Mouse (Mus musculus) forebrain, embryonic 14.5 days (tissue): ENCODE data around the gene Chst3. TPM values are rescaled to one million over a fixed set of nuclear protein-coding genes. Genes with fewer than 3 reads are reported as not detected.
"Not testable (repeated sequence)": the region's sequence is repeated elsewhere in the genome, so short reads cannot be mapped to it uniquely, and the experiment has no call there.

Experiments used
- ATAC-seq: fragments of 200-750 bp; cut with Nextera tagmentation; 2 replicates; pipeline ENCODE4 v1.8.0; 2017; ENCODE audit warnings: mild to moderate bottlenecking, moderate library complexity
- DNase-seq: peaks from one replicate; pipeline ENCODE4 v3.0.0-alpha.2; 2015; ENCODE audit warnings: low spot score
- H3K27ac ChIP-seq: fragments of 300-500 bp; sonication (generic); 2 replicates; pipeline ENCODE4 v1.5.1; 2014; ENCODE audit warnings: low read depth, mild to moderate bottlenecking, control low read depth, low read length, moderate library complexity
- H3K27me3 ChIP-seq: fragments of 300-500 bp; sonication (generic); replicated peaks from 2 replicates; pipeline ENCODE4 v1.6.1; 2014; ENCODE audit warnings: low read length, control low read depth, mixed read lengths; ENCODE audit not compliant: control insufficient read depth, insufficient read depth
- H3K36me3 ChIP-seq: fragments of 300-500 bp; sonication (generic); 2 replicates; pipeline ENCODE4 v1.6.1; 2014; ENCODE audit warnings: low read length, control low read depth; ENCODE audit not compliant: control insufficient read depth, insufficient read depth
- H3K4me1 ChIP-seq: fragments of 300-500 bp; sonication (generic); 2 replicates; pipeline ENCODE4 v1.6.1; 2014; ENCODE audit warnings: antibody characterized with exemption, low read length, control low read depth; ENCODE audit not compliant: control insufficient read depth, insufficient read depth
- H3K4me2 ChIP-seq: fragments of 300-500 bp; sonication (generic); 2 replicates; pipeline ENCODE4 v1.6.1; 2014; ENCODE audit warnings: mild to moderate bottlenecking, control low read depth, low read length
- H3K4me3 ChIP-seq: fragments of 300-500 bp; sonication (generic); 2 replicates; pipeline ENCODE4 v1.5.1; 2014; ENCODE audit warnings: low read depth, low read length, control low read depth
- H3K9ac ChIP-seq: fragments of 300-500 bp; sonication (generic); 2 replicates; pipeline ENCODE4 v1.6.1; 2014; ENCODE audit warnings: mild to moderate bottlenecking, low read length, control low read depth, moderate library complexity
- H3K9me3 ChIP-seq: fragments of 300-500 bp; sonication (generic); replicated peaks from 2 replicates; pipeline ENCODE4 v1.6.1; 2016; ENCODE audit warnings: low read length, control low read depth, mixed read lengths; ENCODE audit not compliant: control insufficient read depth
- WGBS: fragments of 180-500 bp; shearing (Covaris S2); extraction: QIAGEN DNeasy Blood & Tissue Kit; methylation state at CpG from one replicate; pipeline ENCODE4 v1.1.7; 2014; 5-methylcytosine and 5-hydroxymethylcytosine counted together
- microRNA-seq: library from miRNA; unstranded; fragments of <30 nt; microRNA quantifications from one replicate; pipeline ENCODE4, GENCODE M21; 2016
- polyA plus RNA-seq: library from polyadenylated mRNA; unstranded; fragments of >200 nt; fragmentation: Nextera tagmentation; extraction: Ambion mirVana; gene quantifications from 2 replicates; pipeline ENCODE4 v1.2.1, GENCODE M21; 2014

Gene Chst3
- polyA plus RNA-seq, 1 experiment from 2014 or later, result 0.70 TPM

DNA sequence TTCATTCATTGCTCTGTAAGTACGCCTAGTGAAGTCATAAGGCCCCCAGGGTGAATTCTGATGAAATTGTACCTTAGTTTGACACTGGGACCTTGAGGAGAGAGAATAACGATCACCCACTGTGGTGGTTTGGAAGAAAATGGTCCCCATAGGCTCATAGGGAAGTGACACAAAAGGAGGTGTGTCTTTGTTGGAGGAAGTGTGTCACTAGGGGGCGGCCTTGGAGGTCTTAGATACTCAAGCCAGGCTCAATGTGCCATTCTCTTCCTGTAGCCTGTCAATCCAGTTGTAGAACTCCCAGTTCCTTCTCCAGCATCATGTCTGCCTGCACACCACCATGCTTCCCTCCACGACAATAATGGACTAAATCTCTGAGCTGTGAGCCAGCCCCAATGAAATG lies 78.3 kb downstream of the Chst3 start:
- Histone ChIP-seq H3K4me1 (no peaks in the 10 kb centered on the region), H3K9me3 (no peaks in the 10 kb centered on the region), H3K9ac (no peak overlapping the region), H3K27ac (no peak overlapping the region), H3K36me3 (no peaks in the 10 kb centered on the region), H3K4me3 (no peak overlapping the region), H3K4me2 (no peak overlapping the region), H3K27me3 (no peaks in the 10 kb centered on the region)
- DNase-seq, result no peak
- 81% methylated on average over 4 of the region's 4 CpGs for WGBS
- no peak for ATAC-seq

DNA sequence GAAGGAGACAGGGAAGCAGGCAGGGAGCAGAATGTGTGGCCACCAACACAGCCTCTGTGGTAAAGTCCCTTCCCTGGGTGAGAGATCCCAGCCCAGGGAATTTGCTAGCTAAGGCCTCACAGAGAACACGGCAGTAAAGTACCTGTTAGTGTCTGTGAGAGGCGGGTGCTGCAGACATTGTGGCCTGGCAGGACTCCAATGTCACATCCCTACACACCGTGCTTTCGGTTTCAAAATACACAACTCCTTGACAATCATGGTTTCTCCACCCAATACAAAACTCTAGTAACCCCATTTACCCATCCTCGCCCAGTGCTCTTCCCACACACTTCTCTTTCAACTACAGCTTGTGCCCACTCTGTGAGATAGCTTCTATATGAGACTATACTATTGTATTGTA lies 80.4 kb downstream of the Chst3 start:
- ATAC-seq (no peak), DNase-seq (no peak)
- Histone ChIP-seq H3K4me3 (no peak overlapping the region), H3K9me3 (no peaks in the 10 kb centered on the region), H3K27me3 (no peaks in the 10 kb centered on the region), H3K4me2 (no peak overlapping the region), H3K4me1 (no peaks in the 10 kb centered on the region), H3K36me3 (no peaks in the 10 kb centered on the region), H3K9ac (no peak overlapping the region), H3K27ac (no peak overlapping the region)
- WGBS, result 90% methylated on average over 5 of the region's 5 CpGs

DNA sequence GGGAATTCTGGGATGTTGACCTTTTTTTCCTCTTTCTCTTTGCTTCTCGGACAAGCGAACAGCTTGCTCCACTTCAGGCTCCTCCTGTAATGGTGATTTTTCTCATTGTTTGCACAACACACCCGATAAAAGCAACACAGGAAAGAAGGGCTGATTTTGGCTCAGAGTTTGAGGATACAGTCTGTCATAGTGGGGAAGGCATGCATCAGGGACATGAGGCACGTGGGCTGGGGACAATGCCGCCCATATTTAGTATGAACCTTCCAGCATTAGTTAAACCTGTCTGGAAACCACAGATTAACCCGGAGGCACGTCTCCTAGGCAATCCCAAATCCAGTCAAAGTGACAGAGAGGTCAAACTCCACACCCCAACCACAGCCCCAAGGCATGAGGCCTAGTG lies 82.1 kb downstream of the Chst3 start:
- Histone ChIP-seq H3K9ac (no peak overlapping the region), H3K4me3 (no peak overlapping the region), H3K4me1 (no peaks in the 10 kb centered on the region), H3K9me3 (no peaks in the 10 kb centered on the region), H3K27ac (no peak overlapping the region), H3K4me2 (no peak overlapping the region), H3K27me3 (no peaks in the 10 kb centered on the region), H3K36me3 (no peaks in the 10 kb centered on the region)
- ATAC-seq (no peak), DNase-seq (no peak)
- WGBS, result 76% methylated on average over 7 of the region's 7 CpGs

DNA sequence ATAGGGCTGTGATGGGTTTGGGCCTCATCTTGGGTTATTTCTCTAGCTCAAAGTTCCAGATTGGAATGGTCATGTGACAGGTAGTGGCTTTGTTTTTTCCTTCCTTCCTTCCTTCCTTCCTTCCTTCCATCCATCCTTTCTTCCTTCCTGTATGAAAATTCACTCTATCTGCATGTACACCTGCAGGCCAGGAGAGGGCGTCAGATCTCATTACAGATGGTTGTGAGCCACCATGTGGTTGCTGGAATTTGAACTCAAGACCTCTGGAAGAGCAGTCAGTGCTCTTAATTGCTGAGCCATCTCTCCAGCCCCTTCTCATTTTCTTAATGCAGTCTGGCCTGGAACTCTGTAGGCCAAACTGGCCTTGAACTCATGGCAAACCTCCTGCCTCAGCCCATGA lies 83.0 kb downstream of the Chst3 start:
- not testable (repeated sequence) for H3K36me3 ChIP-seq, H3K4me3 ChIP-seq, H3K4me2 ChIP-seq, H3K4me1 ChIP-seq, H3K9me3 ChIP-seq, ATAC-seq, DNase-seq, H3K27me3 ChIP-seq, H3K9ac ChIP-seq, H3K27ac ChIP-seq
- WGBS, result 59% methylated on average over 1 of the region's 1 CpGs

DNA sequence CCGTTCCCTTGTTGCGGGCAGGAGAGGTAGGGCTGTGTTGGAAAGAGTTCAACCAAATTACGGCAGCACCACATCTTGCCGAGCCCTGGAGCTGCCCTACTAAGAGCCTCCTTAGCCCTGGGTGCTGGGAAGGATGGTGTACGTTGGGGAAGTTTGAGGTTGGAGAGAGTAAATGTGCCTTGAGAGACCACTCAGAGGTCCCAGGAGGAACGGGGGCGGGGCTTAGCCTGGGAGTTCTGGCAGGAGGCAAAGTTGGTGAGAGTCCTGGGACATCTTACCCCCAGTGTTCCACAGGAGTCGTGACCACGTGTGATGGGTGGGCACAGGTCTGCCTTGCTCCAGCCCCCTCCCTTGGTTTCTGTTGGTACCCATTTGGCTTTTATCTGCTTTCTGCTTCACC lies 84.9 kb downstream of the Chst3 start:
- Histone ChIP-seq H3K27me3 (no peaks in the 10 kb centered on the region), H3K4me2 (no peak overlapping the region), H3K4me1 (no peaks in the 10 kb centered on the region), H3K27ac (no peak overlapping the region), H3K9ac (no peak overlapping the region), H3K36me3 (peaks cover 3% of the 10 kb centered on the region; the same call in 1 of the 2 replicates), H3K9me3 (no peaks in the 10 kb centered on the region), H3K4me3 (no peak overlapping the region)
- WGBS, result 60% methylated on average over 9 of the region's 9 CpGs
- DNase-seq (no peak), ATAC-seq (no peak)

DNA sequence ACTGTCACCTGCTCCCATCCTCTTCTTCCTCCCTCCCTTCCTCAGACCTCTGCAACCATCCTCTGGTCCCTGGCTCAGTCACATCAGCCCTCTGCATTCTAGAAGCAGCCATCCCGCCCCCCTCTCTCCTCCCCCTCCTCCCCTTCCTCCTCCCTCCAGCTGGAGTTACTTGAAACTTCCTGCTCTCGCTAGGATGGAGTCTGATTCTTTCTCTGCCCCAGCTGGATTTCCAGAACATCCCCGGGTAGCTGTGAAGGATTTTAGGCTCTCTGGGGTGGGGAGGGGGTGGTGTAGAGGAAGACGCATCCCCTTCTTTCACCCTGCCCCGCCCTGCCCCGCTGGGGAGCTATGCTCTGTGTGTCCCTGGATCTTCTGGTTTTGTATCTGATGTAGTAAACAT lies 85.6 kb downstream of the Chst3 start:
- H3K4me3 ChIP-seq, result no peak overlapping the region
- DNase-seq, result no peak
- no peaks in the 10 kb centered on the region for H3K27me3 ChIP-seq
- H3K9ac ChIP-seq, result no peak overlapping the region
- H3K4me2 ChIP-seq, result no peak overlapping the region
- no peak overlapping the region for H3K27ac ChIP-seq
- no peaks in the 10 kb centered on the region for H3K4me1 ChIP-seq
- H3K36me3 ChIP-seq, result peaks cover 3% of the 10 kb centered on the region; the same call in 1 of the 2 replicates
- no peak for ATAC-seq
- 35% methylated on average over 6 of the region's 6 CpGs for WGBS
- no peaks in the 10 kb centered on the region for H3K9me3 ChIP-seq

Small RNA genes within 50 kb of the gene (microRNA-seq; reads per million reads assigned to microRNA genes)
- not detected for gene Gm22117

Other genes with a start within 250 kb of the Chst3 start
- gene Ascc1, start 216.5 kb downstream of the Chst3 start, polyA plus RNA-seq, result 45.4 and 50.2 TPM in 2 replicates
- 96.5 and 99.7 TPM in 2 replicates for gene Anapc16, start 216.1 kb downstream of the Chst3 start, polyA plus RNA-seq
- gene Spock2, start 113.0 kb downstream of the Chst3 start, polyA plus RNA-seq, result 23.5 and 36.1 TPM in 2 replicates
- 164 and 170 TPM in 2 replicates for gene Psap, start 58.4 kb upstream of the Chst3 start, polyA plus RNA-seq
- gene Vsir, start 127.6 kb upstream of the Chst3 start, polyA plus RNA-seq, result 2.1 and 2.3 TPM in 2 replicates
- gene Gm17455, start 180.5 kb upstream of the Chst3 start, polyA plus RNA-seq, result 5.8 and 6.9 TPM in 2 replicates